Mouse (Mus musculus) heart, embryonic 13.5 days (tissue): ENCODE results near the gene Crocc. TPM values are rescaled to one million over a fixed set of nuclear protein-coding genes. Genes with fewer than 3 reads are reported as not detected.

Source experiments
- ATAC-seq: fragments of 200-750 bp; cut with Nextera tagmentation; 2 replicates; pipeline ENCODE4 v1.8.0; 2017; ENCODE audit warnings: moderate TSS enrichment; ENCODE audit not compliant: insufficient number of reproducible peaks, low FRiP score, low TSS enrichment; ENCODE audit errors: extremely low read depth
- H3K27ac ChIP-seq: fragments of 300-500 bp; sonication (generic); replicated peaks from 2 replicates; pipeline ENCODE4 v1.5.1; 2015; ENCODE audit warnings: moderate library complexity, mild to moderate bottlenecking, inconsistent platforms
- H3K27me3 ChIP-seq: fragments of 300-500 bp; sonication (generic); replicated peaks from 2 replicates; pipeline ENCODE4 v1.6.1; 2015; ENCODE audit warnings: mild to moderate bottlenecking, inconsistent platforms
- H3K36me3 ChIP-seq: fragments of 300-500 bp; sonication (generic); 2 replicates; pipeline ENCODE4 v1.6.1; 2015; ENCODE audit warnings: mild to moderate bottlenecking, inconsistent platforms
- H3K4me1 ChIP-seq: fragments of 300-500 bp; sonication (generic); 2 replicates; pipeline ENCODE4 v1.6.1; 2015; ENCODE audit warnings: inconsistent platforms
- H3K4me2 ChIP-seq: fragments of 300-500 bp; sonication (generic); 2 replicates; pipeline ENCODE4 v1.6.1; 2015; ENCODE audit warnings: inconsistent platforms, mild to moderate bottlenecking, moderate library complexity
- H3K4me3 ChIP-seq: fragments of 300-500 bp; sonication (generic); 2 replicates; pipeline ENCODE4 v1.5.1; 2015; ENCODE audit warnings: moderate library complexity, mild to moderate bottlenecking, inconsistent platforms
- H3K9ac ChIP-seq: fragments of 300-500 bp; sonication (generic); 2 replicates; pipeline ENCODE4 v1.6.1; 2015; ENCODE audit warnings: inconsistent platforms, mild to moderate bottlenecking, moderate library complexity
- H3K9me3 ChIP-seq: fragments of 300-500 bp; sonication (generic); 2 replicates; pipeline ENCODE4 v1.6.1; 2016; ENCODE audit warnings: inconsistent platforms
- WGBS: fragments of 180-500 bp; shearing (Covaris S2); methylation state at CpG from one replicate; pipeline ENCODE4 v1.1.7; 2015; ENCODE audit warnings: mixed read lengths; 5-methylcytosine and 5-hydroxymethylcytosine counted together
- polyA plus RNA-seq: library from polyadenylated mRNA; unstranded; fragments of >200 nt; fragmentation: Nextera tagmentation; extraction: Ambion mirVana; gene quantifications from 2 replicates; pipeline ENCODE4 v1.2.1, GENCODE M21; 2015

Gene Crocc
- polyA plus RNA-seq, 1 experiment from 2014 or later = 3.4 TPM

- Histone ChIP-seq H3K9ac (no peak overlapping the region; the same call in 1 of the 2 replicates), H3K4me3 (no peak overlapping the region), H3K27ac (0 out of 2 replicates have a peak overlapping the region, but pooled peaks have one; percentile 32), H3K4me1 (peaks cover 4% of the 10 kb centered on the region; the same call in 1 of the 2 replicates), H3K27me3 (no peaks in the 10 kb centered on the region), H3K36me3 (peaks cover 49% of the 10 kb centered on the region), H3K4me2 (no peak overlapping the region), H3K9me3 (no peaks in the 10 kb centered on the region)
- ATAC-seq = no peak; the same call in 1 of the 2 replicates
- whole genome bisulfite sequencing = 17% methylated on average over 8 of the region's 8 CpGs
Measured at GRCm38 (mm10) chr4:141044816-141045215, 15.5 kb downstream of the Crocc start.

GRCm38 (mm10) chr4:141041117-141041516, 19.2 kb downstream of the Crocc start:
- peaks cover 4% of the 10 kb centered on the region; the same call in 1 of the 2 replicates for H3K4me1 ChIP-seq
- H3K36me3 ChIP-seq = peaks cover 69% of the 10 kb centered on the region
- no peak overlapping the region for H3K27ac ChIP-seq
- 41% methylated on average over 12 of the region's 12 CpGs for WGBS
- no peaks in the 10 kb centered on the region for H3K27me3 ChIP-seq
- no peaks in the 10 kb centered on the region for H3K9me3 ChIP-seq
- no peak for ATAC-seq
- peak overlapping the region; percentile 30 for H3K4me2 ChIP-seq
- H3K4me3 ChIP-seq = no peak overlapping the region; the same call in 1 of the 2 replicates
- H3K9ac ChIP-seq = 0 out of 2 replicates have a peak overlapping the region, but pooled peaks have one; percentile 47

- H3K4me3 ChIP-seq = no peak overlapping the region
- H3K27me3 ChIP-seq = no peaks in the 10 kb centered on the region
- H3K9me3 ChIP-seq = no peaks in the 10 kb centered on the region
- ATAC-seq = no peak
- H3K4me2 ChIP-seq = no peak overlapping the region
- peaks cover 11% of the 10 kb centered on the region for H3K4me1 ChIP-seq
- no peak overlapping the region for H3K27ac ChIP-seq
- H3K9ac ChIP-seq = peak overlapping the region; percentile 47; the same call in 1 of the 2 replicates
- WGBS = 72% methylated on average over 27 of the region's 27 CpGs
- H3K36me3 ChIP-seq = peaks cover 68% of the 10 kb centered on the region
Measured at GRCm38 (mm10) chr4:141033606-141034549, 26.5 kb downstream of the Crocc start.

GRCm38 (mm10) chr4:141031733-141032132, 28.6 kb downstream of the Crocc start:
- H3K27ac ChIP-seq = no peak overlapping the region
- no peaks in the 10 kb centered on the region for H3K27me3 ChIP-seq
- no peak for ATAC-seq
- H3K9me3 ChIP-seq = no peaks in the 10 kb centered on the region
- no peak overlapping the region for H3K4me2 ChIP-seq
- H3K9ac ChIP-seq = no peak overlapping the region
- peaks cover 12% of the 10 kb centered on the region for H3K4me1 ChIP-seq
- WGBS = 13% methylated on average over 6 of the region's 6 CpGs
- H3K4me3 ChIP-seq = no peak overlapping the region
- H3K36me3 ChIP-seq = peaks cover 68% of the 10 kb centered on the region

GRCm38 (mm10) chr4:141030541-141031206, 29.7 kb downstream of the Crocc start:
- H3K4me1 ChIP-seq = peaks cover 19% of the 10 kb centered on the region
- ATAC-seq = no peak
- peaks cover 69% of the 10 kb centered on the region for H3K36me3 ChIP-seq
- H3K4me3 ChIP-seq = no peak overlapping the region
- H3K27ac ChIP-seq = no peak overlapping the region
- 86% methylated on average over 17 of the region's 18 CpGs for WGBS
- 0 out of 2 replicates have a peak overlapping the region, but pooled peaks have one; percentile 20 for H3K9ac ChIP-seq
- H3K4me2 ChIP-seq = no peak overlapping the region
- H3K9me3 ChIP-seq = no peaks in the 10 kb centered on the region
- H3K27me3 ChIP-seq = no peaks in the 10 kb centered on the region

GRCm38 (mm10) chr4:141024992-141025391, 35.4 kb downstream of the Crocc start:
- WGBS = 72% methylated on average over 27 of the region's 27 CpGs
- H3K9ac ChIP-seq = no peak overlapping the region
- peaks cover 51% of the 10 kb centered on the region for H3K4me1 ChIP-seq
- H3K4me2 ChIP-seq = no peak overlapping the region
- no peak for ATAC-seq
- H3K36me3 ChIP-seq = peaks cover 53% of the 10 kb centered on the region
- no peak overlapping the region for H3K4me3 ChIP-seq
- no peak overlapping the region for H3K27ac ChIP-seq
- H3K27me3 ChIP-seq = no peaks in the 10 kb centered on the region
- H3K9me3 ChIP-seq = no peaks in the 10 kb centered on the region

GRCm38 (mm10) chr4:141024052-141024451, 36.3 kb downstream of the Crocc start:
- peaks cover 57% of the 10 kb centered on the region for H3K4me1 ChIP-seq
- H3K4me2 ChIP-seq = no peak overlapping the region
- H3K27me3 ChIP-seq = no peaks in the 10 kb centered on the region
- WGBS = 59% methylated on average over 9 of the region's 9 CpGs
- no peak overlapping the region for H3K4me3 ChIP-seq
- peak overlapping the region; percentile 55 for H3K27ac ChIP-seq
- peaks cover 49% of the 10 kb centered on the region for H3K36me3 ChIP-seq
- no peaks in the 10 kb centered on the region for H3K9me3 ChIP-seq
- ATAC-seq = no peak
- H3K9ac ChIP-seq = no peak overlapping the region

GRCm38 (mm10) chr4:141021614-141021929, 38.8 kb downstream of the Crocc start:
- WGBS = 55% methylated on average over 11 of the region's 11 CpGs
- Histone ChIP-seq H3K36me3 (peaks cover 34% of the 10 kb centered on the region), H3K9ac (peak overlapping the region; percentile 73), H3K4me2 (peak overlapping the region; percentile 57), H3K27me3 (no peaks in the 10 kb centered on the region), H3K4me3 (no peak overlapping the region), H3K9me3 (no peaks in the 10 kb centered on the region), H3K4me1 (peaks cover 70% of the 10 kb centered on the region), H3K27ac (peak overlapping the region; percentile 94)
- no peak for ATAC-seq

GRCm38 (mm10) chr4:141020811-141021613, 39.3 kb downstream of the Crocc start:
- no peaks in the 10 kb centered on the region for H3K27me3 ChIP-seq
- H3K9me3 ChIP-seq = no peaks in the 10 kb centered on the region
- WGBS = 11% methylated on average over 14 of the region's 14 CpGs
- peaks cover 72% of the 10 kb centered on the region for H3K4me1 ChIP-seq
- peak; percentile 55; the same call in 1 of the 2 replicates for ATAC-seq
- 0 out of 2 replicates have a peak overlapping the region, but pooled peaks have one; percentile 8 for H3K4me3 ChIP-seq
- peak overlapping the region; percentile 57 for H3K4me2 ChIP-seq
- H3K27ac ChIP-seq = peak overlapping the region; percentile 94
- H3K36me3 ChIP-seq = peaks cover 33% of the 10 kb centered on the region
- H3K9ac ChIP-seq = peak overlapping the region; percentile 73

GRCm38 (mm10) chr4:141020220-141020619, 40.1 kb downstream of the Crocc start:
- 71% methylated on average over 17 of the region's 17 CpGs for WGBS
- Histone ChIP-seq H3K9me3 (no peaks in the 10 kb centered on the region), H3K27me3 (no peaks in the 10 kb centered on the region), H3K4me2 (peak overlapping the region; percentile 57), H3K4me3 (no peak overlapping the region), H3K27ac (peak overlapping the region; percentile 94), H3K4me1 (peaks cover 78% of the 10 kb centered on the region), H3K9ac (peak overlapping the region; percentile 73), H3K36me3 (peaks cover 35% of the 10 kb centered on the region)
- no peak for ATAC-seq
